ENCODE assay signal across 15 mouse cellular contexts in the genomic region with DNA sequence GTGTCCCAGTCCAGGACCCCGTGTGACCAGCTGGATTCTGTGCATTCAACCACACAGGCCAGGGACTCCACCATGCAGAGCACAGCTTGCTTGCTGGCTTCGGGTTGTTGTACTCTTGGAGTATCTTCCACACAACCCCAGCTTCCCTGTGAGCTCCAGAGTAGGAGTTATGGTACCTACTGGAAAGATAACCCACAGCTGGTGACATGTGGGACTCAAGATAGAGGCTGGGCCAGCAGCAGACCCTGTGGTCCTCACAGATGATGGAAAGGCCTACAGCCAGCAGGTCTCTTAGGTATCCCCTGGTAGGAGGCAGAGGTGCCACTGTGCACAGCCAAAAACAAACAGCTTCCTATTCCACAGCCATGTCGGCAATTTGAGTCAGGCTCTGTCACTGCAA. TPM values are rescaled to one million over a fixed set of nuclear protein-coding genes. Genes with fewer than 3 reads are reported as not detected.
A peak's percentile ranks its signal among the peaks of the same experiment; 100 is the strongest.
DNase-seq lines count a peak whose midpoint lies in the region; ATAC-seq lines count a peak whose summit lies in the region.
"Had no signal": no experiment of that assay in that cellular context is flagged by ENCODE, and none has a peak within 500 bp of the region (broad histone marks: within the 10 kb centered on the region; RNA-seq: fewer than 3 reads in every experiment).

No protein-coding gene starts in this region.

- DNase-seq in heart, adult 8-10 months (ENCODE audit: low spot score): no peak
- DNase-seq in retina, postnatal 1 day: no peak
- DNase-seq in layer of hippocampus, postnatal 36 days: no peak
- DNase-seq: cerebellum, adult 8-10 months; right cerebral cortex, adult 18-20 months; spleen, adult 18-20 months had no signal

- WGBS in heart, embryonic 15.5 days: 65% methylated on average over 3 of the region's 3 CpGs
- WGBS in liver, embryonic 15.5 days (ENCODE audit: insufficient replicate concordance): 19% methylated on average over 3 of the region's 3 CpGs

- no peak overlapping the region for H3K4me2 ChIP-seq in heart, embryonic 15.5 days
- peak overlapping the region; percentile 49 for H3K4me2 ChIP-seq in liver, embryonic 15.5 days
- H3K4me2 ChIP-seq: forebrain, embryonic 12.5 days; lung, embryonic 15.5 days had no signal

- H3K9me3 ChIP-seq in heart, embryonic 15.5 days (replicated peaks): no peaks in the 10 kb centered on the region
- no peaks in the 10 kb centered on the region for H3K9me3 ChIP-seq in megakaryocyte, embryonic 14.5 days
- no peaks in the 10 kb centered on the region for H3K9me3 ChIP-seq in liver, embryonic 15.5 days (replicated peaks)
- H3K9me3 ChIP-seq: forebrain, embryonic 12.5 days; lung, embryonic 15.5 days had no signal

- peaks cover 6% of the 10 kb centered on the region for H3K4me1 ChIP-seq in heart, embryonic 15.5 days (replicated peaks)
- peaks cover 99% of the 10 kb centered on the region for H3K4me1 ChIP-seq in megakaryocyte, embryonic 14.5 days
- H3K4me1 ChIP-seq in liver, embryonic 15.5 days (replicated peaks): peaks cover 39% of the 10 kb centered on the region

- ATAC-seq in heart, embryonic 15.5 days (replicated peaks; ENCODE audit: insufficient number of reproducible peaks, insufficient read depth, low FRiP score, low read depth): no peak
- no peak for ATAC-seq in megakaryocyte, adult 5-6 weeks (ENCODE audit: poor library complexity, severe bottlenecking)
- 0 out of 2 replicates have a peak, but pooled peaks have one; percentile 2 for ATAC-seq in erythroid progenitor cell, adult 5-6 weeks (replicated peaks; ENCODE audit: low FRiP score, poor library complexity, severe bottlenecking)
- ATAC-seq in liver, embryonic 15.5 days (ENCODE audit: insufficient read depth): peak; percentile 64
- ATAC-seq: inflammation-experienced regulatory T-cells, adult 6 months had no signal

- H3K36me3 ChIP-seq in heart, embryonic 15.5 days: no peaks in the 10 kb centered on the region
- no peaks in the 10 kb centered on the region for H3K36me3 ChIP-seq in megakaryocyte, embryonic 14.5 days (replicated peaks; ENCODE audit: low read length)
- no peaks in the 10 kb centered on the region for H3K36me3 ChIP-seq in liver, embryonic 15.5 days (replicated peaks)
- H3K36me3 ChIP-seq: forebrain, embryonic 12.5 days; lung, embryonic 15.5 days had no signal

- H3K27ac ChIP-seq in heart, embryonic 15.5 days: peak overlapping the region; percentile 60
- H3K27ac ChIP-seq in liver, embryonic 15.5 days (replicated peaks): peak overlapping the region; percentile 39
- H3K27ac ChIP-seq: forebrain, embryonic 12.5 days; kidney, postnatal 0 days; lung, embryonic 15.5 days had no signal

- H3K27me3 ChIP-seq in heart, embryonic 15.5 days: peaks cover 15% of the 10 kb centered on the region; the same call in 1 of the 2 replicates
- peaks cover 42% of the 10 kb centered on the region for H3K27me3 ChIP-seq in megakaryocyte, embryonic 14.5 days (replicated peaks)
- peaks cover 98% of the 10 kb centered on the region for H3K27me3 ChIP-seq in liver, embryonic 15.5 days

- no peak overlapping the region for H3K4me3 ChIP-seq in heart, embryonic 15.5 days
- peak overlapping the region; percentile 85 for H3K4me3 ChIP-seq in megakaryocyte, embryonic 14.5 days (replicated peaks)
- H3K4me3 ChIP-seq in liver, embryonic 15.5 days (replicated peaks): no peak overlapping the region
- H3K4me3 ChIP-seq: forebrain, embryonic 12.5 days; lung, embryonic 15.5 days had no signal

- H3K9ac ChIP-seq in heart, embryonic 15.5 days: no peak overlapping the region
- H3K9ac ChIP-seq in liver, embryonic 15.5 days: 0 out of 2 replicates have a peak overlapping the region, but pooled peaks have one; percentile 25
- H3K9ac ChIP-seq: forebrain, embryonic 12.5 days; lung, embryonic 15.5 days had no signal

RNA-seq across cellular contexts. Expression of a gene that starts 12.6 kb away (rescaled TPM):
- polyA plus RNA-seq in heart, embryonic 15.5 days (2015; fragmentation: Nextera tagmentation; extraction: Ambion mirVana): 4.2 and 5.9 TPM in 2 replicates
- total RNA-seq in heart, adult 8-10 months (2022): 10 to 100 TPM; 15.1 to 22.1 (median 18.2) TPM
- polyA plus RNA-seq in megakaryocyte, embryonic 14.5 days (2012; ENCODE audit: insufficient read depth, low replicate concordance): 54.9 and 189 TPM in 2 replicates
- 29.5 and 30.0 TPM in 2 replicates for total RNA-seq in megakaryocyte, adult 5-6 weeks (2015)
- 25.1 and 26.5 TPM in 2 replicates for total RNA-seq in megakaryocyte, adult 5-6 weeks (2017)
- total RNA-seq in erythroid progenitor cell, adult 5-6 weeks (2015; ENCODE audit: low replicate concordance): 4.0 and 16.8 TPM in 2 replicates
- 1.5 and 7.6 TPM in 2 replicates for total RNA-seq in erythroid progenitor cell, adult 5-6 weeks (2017; ENCODE audit: low replicate concordance)
- polyA plus RNA-seq in liver, embryonic 15.5 days (2015; fragmentation: Nextera tagmentation; extraction: Ambion mirVana): 3.5 and 3.6 TPM in 2 replicates
- total RNA-seq in layer of hippocampus, postnatal 36 days (2021): 10 to 100 TPM; 47.2 to 50.2 TPM

Comparison
In these comparisons a context has a peak if more than half of its experiments do, and no peak if none do; other contexts are left out.
1. ATAC-seq: peak in erythroid progenitor cell, adult 5-6 weeks (single experiment) and liver, embryonic 15.5 days (single experiment); none in heart, embryonic 15.5 days (single experiment) and megakaryocyte, adult 5-6 weeks (single experiment).